Mouse (Mus musculus): ENCODE measurements around the gene Nat14. TPM values are rescaled to one million over a fixed set of nuclear protein-coding genes. Genes with fewer than 3 reads are reported as not detected.

Nat14 gene
- polyA plus RNA-seq, 1 experiment from 2014 or later, result 2.5 TPM

GRCm38 (mm10) chr7:4933103-4933502 lies 11.3 kb downstream of the Nat14 start:
- Histone ChIP-seq H3K4me1 (0 out of 2 replicates have a peak, but pooled peaks cover 2% of the 10 kb centered on the region), H3K9me3 (no peaks in the 10 kb centered on the region), H3K27me3 (no peaks in the 10 kb centered on the region), H3K4me2 (no peak overlapping the region), H3K27ac (no peak overlapping the region), H3K9ac (no peak overlapping the region), H3K36me3 (no peaks in the 10 kb centered on the region), H3K4me3 (no peak overlapping the region)
- no peak for ATAC-seq (ENCODE audit: insufficient number of reproducible peaks, low FRiP score, low TSS enrichment, low read depth)
- WGBS, result 71% methylated on average over 12 of the region's 12 CpGs

GRCm38 (mm10) chr7:4934160-4934914 lies 12.5 kb downstream of the Nat14 start:
- Histone ChIP-seq H3K9me3 (no peaks in the 10 kb centered on the region), H3K27ac (no peak overlapping the region)
- no peak for ATAC-seq (ENCODE audit: insufficient number of reproducible peaks, low FRiP score, low TSS enrichment, low read depth)

GRCm38 (mm10) chr7:4936832-4937231 lies 15.0 kb downstream of the Nat14 start:
- H3K36me3 ChIP-seq, result no peaks in the 10 kb centered on the region
- H3K4me1 ChIP-seq, result no peaks in the 10 kb centered on the region
- no peak overlapping the region for H3K27ac ChIP-seq
- H3K9ac ChIP-seq, result no peak overlapping the region
- ATAC-seq (ENCODE audit: insufficient number of reproducible peaks, low FRiP score, low TSS enrichment, low read depth), result no peak
- no peaks in the 10 kb centered on the region for H3K27me3 ChIP-seq
- H3K4me3 ChIP-seq, result no peak overlapping the region
- H3K4me2 ChIP-seq, result no peak overlapping the region
- no peaks in the 10 kb centered on the region for H3K9me3 ChIP-seq
- 71% methylated on average over 10 of the region's 10 CpGs for WGBS

More at GRCm38 (mm10) chr7:4934160-4934914, 12.5 kb downstream of the Nat14 start:
- Histone ChIP-seq H3K4me3 (no peak overlapping the region), H3K4me1 (no peaks in the 10 kb centered on the region), H3K4me2 (no peak overlapping the region), H3K36me3 (no peaks in the 10 kb centered on the region), H3K27me3 (no peaks in the 10 kb centered on the region), H3K9ac (no peak overlapping the region)
- WGBS, result 78% methylated on average over 4 of the region's 4 CpGs

GRCm38 (mm10) chr7:4937392-4937791 lies 15.6 kb downstream of the Nat14 start:
- H3K4me3 ChIP-seq, result no peak overlapping the region
- 65% methylated on average over 11 of the region's 11 CpGs for WGBS
- no peak overlapping the region for H3K4me2 ChIP-seq
- H3K27ac ChIP-seq, result no peak overlapping the region
- H3K9me3 ChIP-seq, result no peaks in the 10 kb centered on the region
- no peaks in the 10 kb centered on the region for H3K27me3 ChIP-seq
- H3K9ac ChIP-seq, result no peak overlapping the region
- ATAC-seq (ENCODE audit: insufficient number of reproducible peaks, low FRiP score, low TSS enrichment, low read depth), result no peak
- no peaks in the 10 kb centered on the region for H3K4me1 ChIP-seq
- no peaks in the 10 kb centered on the region for H3K36me3 ChIP-seq

- Histone ChIP-seq H3K27ac (no peak overlapping the region), H3K36me3 (no peaks in the 10 kb centered on the region), H3K27me3 (no peaks in the 10 kb centered on the region), H3K9ac (no peak overlapping the region), H3K4me2 (no peak overlapping the region), H3K4me1 (peaks cover 2% of the 10 kb centered on the region; the same call in 1 of the 2 replicates), H3K4me3 (no peak overlapping the region), H3K9me3 (no peaks in the 10 kb centered on the region)
- WGBS, result 26% methylated on average over 2 of the region's 2 CpGs
- ATAC-seq (ENCODE audit: insufficient number of reproducible peaks, low FRiP score, low TSS enrichment, low read depth), result no peak
These were observed 16.6 kb downstream of the Nat14 start for GRCm38 (mm10) chr7:4938456-4938855.

- WGBS, result 14% methylated on average over 9 of the region's 9 CpGs
- Histone ChIP-seq H3K27ac (no peak overlapping the region), H3K9me3 (no peaks in the 10 kb centered on the region), H3K9ac (no peak overlapping the region), H3K4me1 (peaks cover 5% of the 10 kb centered on the region; the same call in 1 of the 2 replicates), H3K27me3 (no peaks in the 10 kb centered on the region), H3K4me3 (no peak overlapping the region), H3K36me3 (no peaks in the 10 kb centered on the region), H3K4me2 (no peak overlapping the region)
- no peak for ATAC-seq (ENCODE audit: insufficient number of reproducible peaks, low FRiP score, low TSS enrichment, low read depth)
These were observed 18.2 kb downstream of the Nat14 start for GRCm38 (mm10) chr7:4940068-4940479.

GRCm38 (mm10) chr7:4942673-4943072 lies 20.8 kb downstream of the Nat14 start:
- WGBS, result 48% methylated on average over 5 of the region's 5 CpGs

GRCm38 (mm10) chr7:4943223-4943815 lies 21.5 kb downstream of the Nat14 start:
- Histone ChIP-seq H3K36me3 (no peaks in the 10 kb centered on the region), H3K27me3 (no peaks in the 10 kb centered on the region), H3K27ac (no peak overlapping the region), H3K4me3 (peak overlapping the region; percentile 33), H3K9me3 (no peaks in the 10 kb centered on the region), H3K9ac (no peak overlapping the region), H3K4me2 (peak overlapping the region; percentile 48), H3K4me1 (peaks cover 8% of the 10 kb centered on the region; the same call in 1 of the 2 replicates)
- 20% methylated on average over 15 of the region's 15 CpGs for WGBS
- peak; percentile 70; the same call in 1 of the 2 replicates for ATAC-seq (ENCODE audit: insufficient number of reproducible peaks, low FRiP score, low TSS enrichment, low read depth)

More at GRCm38 (mm10) chr7:4942673-4943072, 20.8 kb downstream of the Nat14 start:
- no peaks in the 10 kb centered on the region for H3K36me3 ChIP-seq
- H3K27me3 ChIP-seq, result no peaks in the 10 kb centered on the region
- H3K4me2 ChIP-seq, result no peak overlapping the region
- H3K4me3 ChIP-seq, result no peak overlapping the region
- H3K27ac ChIP-seq, result no peak overlapping the region
- no peak for ATAC-seq (ENCODE audit: insufficient number of reproducible peaks, low FRiP score, low TSS enrichment, low read depth)
- no peak overlapping the region for H3K9ac ChIP-seq
- no peaks in the 10 kb centered on the region for H3K9me3 ChIP-seq
- peaks cover 5% of the 10 kb centered on the region; the same call in 1 of the 2 replicates for H3K4me1 ChIP-seq

- WGBS, result 20% methylated on average over 2 of the region's 2 CpGs
- Histone ChIP-seq H3K27ac (no peak overlapping the region), H3K36me3 (no peaks in the 10 kb centered on the region), H3K9ac (no peak overlapping the region), H3K9me3 (no peaks in the 10 kb centered on the region), H3K4me3 (no peak overlapping the region), H3K4me1 (peaks cover 8% of the 10 kb centered on the region; the same call in 1 of the 2 replicates), H3K4me2 (no peak overlapping the region), H3K27me3 (no peaks in the 10 kb centered on the region)
- no peak for ATAC-seq (ENCODE audit: insufficient number of reproducible peaks, low FRiP score, low TSS enrichment, low read depth)
These were observed 26.0 kb downstream of the Nat14 start for GRCm38 (mm10) chr7:4947855-4948254.

- H3K36me3 ChIP-seq, result no peaks in the 10 kb centered on the region
- H3K27me3 ChIP-seq, result no peaks in the 10 kb centered on the region
- H3K4me2 ChIP-seq, result no peak overlapping the region
- no peaks in the 10 kb centered on the region for H3K9me3 ChIP-seq
- H3K4me3 ChIP-seq, result no peak overlapping the region
- no peak overlapping the region for H3K9ac ChIP-seq
- no peak for ATAC-seq (ENCODE audit: insufficient number of reproducible peaks, low FRiP score, low TSS enrichment, low read depth)
- H3K27ac ChIP-seq, result no peak overlapping the region
- 64% methylated on average over 6 of the region's 6 CpGs for WGBS
- H3K4me1 ChIP-seq, result peaks cover 8% of the 10 kb centered on the region; the same call in 1 of the 2 replicates
These were observed 26.6 kb downstream of the Nat14 start for GRCm38 (mm10) chr7:4948386-4948785.

GRCm38 (mm10) chr7:4950561-4951342 lies 28.9 kb downstream of the Nat14 start:
- 81% methylated on average over 19 of the region's 19 CpGs for WGBS
- 0 out of 2 replicates have a peak, but pooled peaks cover 8% of the 10 kb centered on the region for H3K4me1 ChIP-seq
- no peaks in the 10 kb centered on the region for H3K36me3 ChIP-seq
- H3K27me3 ChIP-seq, result no peaks in the 10 kb centered on the region
- no peak for ATAC-seq (ENCODE audit: insufficient number of reproducible peaks, low FRiP score, low TSS enrichment, low read depth)
- no peaks in the 10 kb centered on the region for H3K9me3 ChIP-seq
- no peak overlapping the region for H3K4me3 ChIP-seq
- H3K27ac ChIP-seq, result no peak overlapping the region
- no peak overlapping the region for H3K9ac ChIP-seq
- no peak overlapping the region for H3K4me2 ChIP-seq
